Mouse (Mus musculus): ENCODE measurements around the gene Mpst. TPM values are rescaled to one million over a fixed set of nuclear protein-coding genes. Genes with fewer than 3 reads are reported as not detected.

The Mpst gene
- polyA plus RNA-seq, 1 experiment from 2014 or later: 2.3 TPM

- 85% methylated on average over 2 of the region's 2 CpGs for WGBS
Measured at GRCm38 (mm10) chr15:78451201-78451600, 45.0 kb downstream of the Mpst start.

GRCm38 (mm10) chr15:78452929-78453328 lies 46.7 kb downstream of the Mpst start:
- no peak for ATAC-seq (ENCODE audit: low FRiP score)
- Histone ChIP-seq H3K36me3 (ENCODE audit: control insufficient read depth, insufficient read depth, low read length) (no peaks in the 10 kb centered on the region), H3K9me3 (ENCODE audit: control insufficient read depth, low read length) (no peaks in the 10 kb centered on the region), H3K4me3 (ENCODE audit: low read depth, low read length) (no peak overlapping the region), H3K4me1 (ENCODE audit: control insufficient read depth, insufficient read depth, low read length) (no peaks in the 10 kb centered on the region), H3K27me3 (ENCODE audit: control insufficient read depth, insufficient read depth, low read length) (no peaks in the 10 kb centered on the region), H3K4me2 (no peak overlapping the region), H3K27ac (ENCODE audit: low read depth, low read length) (no peak overlapping the region), H3K9ac (ENCODE audit: low read length) (no peak overlapping the region)
- WGBS: 92% methylated on average over 3 of the region's 3 CpGs
- peak; percentile 37 for DNase-seq (ENCODE audit: low spot score, missing footprints)

More at GRCm38 (mm10) chr15:78451201-78451600, 45.0 kb downstream of the Mpst start:
- no peak overlapping the region for H3K9ac ChIP-seq (ENCODE audit: low read length)
- H3K4me2 ChIP-seq: no peak overlapping the region
- H3K9me3 ChIP-seq (ENCODE audit: control insufficient read depth, low read length): no peaks in the 10 kb centered on the region
- no peaks in the 10 kb centered on the region for H3K27me3 ChIP-seq (ENCODE audit: control insufficient read depth, insufficient read depth, low read length)
- peaks cover 4% of the 10 kb centered on the region for H3K4me1 ChIP-seq (ENCODE audit: control insufficient read depth, insufficient read depth, low read length)
- no peak overlapping the region for H3K4me3 ChIP-seq (ENCODE audit: low read depth, low read length)
- H3K36me3 ChIP-seq (ENCODE audit: control insufficient read depth, insufficient read depth, low read length): no peaks in the 10 kb centered on the region
- DNase-seq (ENCODE audit: low spot score, missing footprints): peak; percentile 19
- no peak for ATAC-seq (ENCODE audit: low FRiP score)
- no peak overlapping the region for H3K27ac ChIP-seq (ENCODE audit: low read depth, low read length)

- Histone ChIP-seq H3K27me3 (ENCODE audit: control insufficient read depth, insufficient read depth, low read length) (no peaks in the 10 kb centered on the region; the same call in 1 of the 2 replicates), H3K9ac (ENCODE audit: low read length) (no peak overlapping the region), H3K36me3 (ENCODE audit: control insufficient read depth, insufficient read depth, low read length) (no peaks in the 10 kb centered on the region), H3K4me1 (ENCODE audit: control insufficient read depth, insufficient read depth, low read length) (no peaks in the 10 kb centered on the region), H3K27ac (ENCODE audit: low read depth, low read length) (no peak overlapping the region), H3K4me2 (no peak overlapping the region), H3K9me3 (ENCODE audit: control insufficient read depth, low read length) (no peaks in the 10 kb centered on the region), H3K4me3 (ENCODE audit: low read depth, low read length) (no peak overlapping the region)
- no peak for DNase-seq (ENCODE audit: low spot score, missing footprints)
- WGBS: 86% methylated on average over 4 of the region's 4 CpGs
- ATAC-seq (ENCODE audit: low FRiP score): no peak
Measured at GRCm38 (mm10) chr15:78455168-78455567, 49.0 kb downstream of the Mpst start.

GRCm38 (mm10) chr15:78456051-78456450 lies 49.8 kb downstream of the Mpst start:
- ATAC-seq (ENCODE audit: low FRiP score) (no peak), DNase-seq (ENCODE audit: low spot score, missing footprints) (no peak)
- Histone ChIP-seq H3K9me3 (ENCODE audit: control insufficient read depth, low read length) (no peaks in the 10 kb centered on the region), H3K36me3 (ENCODE audit: control insufficient read depth, insufficient read depth, low read length) (no peaks in the 10 kb centered on the region), H3K27ac (ENCODE audit: low read depth, low read length) (no peak overlapping the region), H3K4me1 (ENCODE audit: control insufficient read depth, insufficient read depth, low read length) (no peaks in the 10 kb centered on the region), H3K4me3 (ENCODE audit: low read depth, low read length) (no peak overlapping the region), H3K4me2 (no peak overlapping the region), H3K27me3 (ENCODE audit: control insufficient read depth, insufficient read depth, low read length) (no peaks in the 10 kb centered on the region; the same call in 1 of the 2 replicates), H3K9ac (ENCODE audit: low read length) (no peak overlapping the region)
- WGBS: 76% methylated on average over 7 of the region's 7 CpGs

- DNase-seq (ENCODE audit: low spot score, missing footprints) (no peak), ATAC-seq (ENCODE audit: low FRiP score) (no peak)
- WGBS: 84% methylated on average over 10 of the region's 10 CpGs
Measured at GRCm38 (mm10) chr15:78457193-78457592, 51.0 kb downstream of the Mpst start.

GRCm38 (mm10) chr15:78462981-78463380 lies 56.8 kb downstream of the Mpst start:
- Histone ChIP-seq H3K9me3 (ENCODE audit: control insufficient read depth, low read length) (no peaks in the 10 kb centered on the region), H3K4me3 (ENCODE audit: low read depth, low read length) (no peak overlapping the region), H3K4me2 (no peak overlapping the region), H3K27me3 (ENCODE audit: control insufficient read depth, insufficient read depth, low read length) (no peaks in the 10 kb centered on the region; the same call in 1 of the 2 replicates), H3K9ac (ENCODE audit: low read length) (no peak overlapping the region), H3K27ac (ENCODE audit: low read depth, low read length) (no peak overlapping the region), H3K4me1 (ENCODE audit: control insufficient read depth, insufficient read depth, low read length) (no peaks in the 10 kb centered on the region), H3K36me3 (ENCODE audit: control insufficient read depth, insufficient read depth, low read length) (no peaks in the 10 kb centered on the region)
- WGBS: 76% methylated on average over 2 of the region's 2 CpGs
- ATAC-seq (ENCODE audit: low FRiP score) (no peak), DNase-seq (ENCODE audit: low spot score, missing footprints) (no peak)

More at GRCm38 (mm10) chr15:78457193-78457592, 51.0 kb downstream of the Mpst start:
- H3K36me3 ChIP-seq (ENCODE audit: control insufficient read depth, insufficient read depth, low read length): no peaks in the 10 kb centered on the region
- no peaks in the 10 kb centered on the region for H3K9me3 ChIP-seq (ENCODE audit: control insufficient read depth, low read length)
- no peak overlapping the region for H3K4me3 ChIP-seq (ENCODE audit: low read depth, low read length)
- H3K9ac ChIP-seq (ENCODE audit: low read length): no peak overlapping the region
- no peaks in the 10 kb centered on the region; the same call in 1 of the 2 replicates for H3K27me3 ChIP-seq (ENCODE audit: control insufficient read depth, insufficient read depth, low read length)
- no peak overlapping the region for H3K27ac ChIP-seq (ENCODE audit: low read depth, low read length)
- H3K4me1 ChIP-seq (ENCODE audit: control insufficient read depth, insufficient read depth, low read length): no peaks in the 10 kb centered on the region
- H3K4me2 ChIP-seq: no peak overlapping the region

Other genes with a start within 250 kb of the Mpst start
- 138 and 148 TPM in 2 replicates for gene Ift27, start 232.3 kb upstream of the Mpst start, polyA plus RNA-seq (2014; fragmentation: Nextera tagmentation; extraction: Ambion mirVana)
- gene Pvalb, start 200.0 kb upstream of the Mpst start, polyA plus RNA-seq (2014; fragmentation: Nextera tagmentation; extraction: Ambion mirVana): not detected in 2 replicates
- 6.9 and 7.9 TPM in 2 replicates for gene Ncf4, start 161.6 kb upstream of the Mpst start, polyA plus RNA-seq (2014; fragmentation: Nextera tagmentation; extraction: Ambion mirVana)
- gene Csf2rb2, start 100.7 kb upstream of the Mpst start, polyA plus RNA-seq (2014; fragmentation: Nextera tagmentation; extraction: Ambion mirVana): 0.23 and 0.32 TPM in 2 replicates
- gene Csf2rb, start 80.7 kb upstream of the Mpst start, polyA plus RNA-seq (2014; fragmentation: Nextera tagmentation; extraction: Ambion mirVana): 1.5 and 1.8 TPM in 2 replicates
- gene Tex33, start 10.5 kb upstream of the Mpst start, polyA plus RNA-seq (2014; fragmentation: Nextera tagmentation; extraction: Ambion mirVana): not detected in 2 replicates
- gene Tst, start 509 bp upstream of the Mpst start, polyA plus RNA-seq (2014; fragmentation: Nextera tagmentation; extraction: Ambion mirVana): 6.1 and 8.3 TPM in 2 replicates
- gene Kctd17, start 22.1 kb downstream of the Mpst start, polyA plus RNA-seq (2014; fragmentation: Nextera tagmentation; extraction: Ambion mirVana): 59.1 and 60.5 TPM in 2 replicates
- 0.07 and 0.34 TPM in 2 replicates for gene Tmprss6, start 62.2 kb downstream of the Mpst start, polyA plus RNA-seq (2014; fragmentation: Nextera tagmentation; extraction: Ambion mirVana)
- not detected in 2 replicates for gene Il2rb, start 88.9 kb downstream of the Mpst start, polyA plus RNA-seq (2014; fragmentation: Nextera tagmentation; extraction: Ambion mirVana)
- gene C1qtnf6, start 125.0 kb downstream of the Mpst start, polyA plus RNA-seq (2014; fragmentation: Nextera tagmentation; extraction: Ambion mirVana): 10.5 and 12.1 TPM in 2 replicates
- not detected in 2 replicates for gene Sstr3, start 138.3 kb downstream of the Mpst start, polyA plus RNA-seq (2014; fragmentation: Nextera tagmentation; extraction: Ambion mirVana)
- gene Rac2, start 166.4 kb downstream of the Mpst start, polyA plus RNA-seq (2014; fragmentation: Nextera tagmentation; extraction: Ambion mirVana): 4.3 and 8.5 TPM in 2 replicates
- gene Cyth4, start 190.6 kb downstream of the Mpst start, polyA plus RNA-seq (2014; fragmentation: Nextera tagmentation; extraction: Ambion mirVana): 2.0 and 2.7 TPM in 2 replicates